Mouse (Mus musculus) midbrain, postnatal 0 days (tissue): ENCODE data around the gene Olfr2. TPM values are rescaled to one million over a fixed set of nuclear protein-coding genes. Genes with fewer than 3 reads are reported as not detected.
"Not testable (repeated sequence)": the region's sequence is repeated elsewhere in the genome, so short reads cannot be mapped to it uniquely, and the experiment has no call there.

Source experiments
- ATAC-seq: fragments of 200-750 bp; cut with Nextera tagmentation; 2 replicates; pipeline ENCODE4 v1.8.0; 2017; ENCODE audit warnings: moderate number of reproducible peaks, mild to moderate bottlenecking, moderate TSS enrichment, moderate library complexity; ENCODE audit not compliant: low FRiP score
- DNase-seq: peaks from one replicate; pipeline ENCODE4 v3.0.0-alpha.2; 2015; ENCODE audit warnings: low spot score
- H3K27ac ChIP-seq: fragments of 300-500 bp; sonication (generic); 2 replicates; pipeline ENCODE4 v1.5.1; 2014; ENCODE audit warnings: low read depth, mild to moderate bottlenecking, low read length, mixed read lengths
- H3K27me3 ChIP-seq: fragments of 300-500 bp; sonication (generic); 2 replicates; pipeline ENCODE4 v1.6.1; 2014; ENCODE audit warnings: low read length, control low read depth, mixed read lengths; ENCODE audit not compliant: insufficient read depth
- H3K36me3 ChIP-seq: fragments of 300-500 bp; sonication (generic); 2 replicates; pipeline ENCODE4 v1.6.1; 2014; ENCODE audit warnings: low read length, control low read depth, mixed read lengths; ENCODE audit not compliant: insufficient read depth
- H3K4me1 ChIP-seq: fragments of 300-500 bp; sonication (generic); 2 replicates; pipeline ENCODE4 v1.6.1; 2014; ENCODE audit warnings: mild to moderate bottlenecking, control low read depth, antibody characterized with exemption, low read length, mixed read lengths; ENCODE audit not compliant: insufficient read depth
- H3K4me2 ChIP-seq: fragments of 300-500 bp; sonication (generic); 2 replicates; pipeline ENCODE4 v1.6.1; 2014; ENCODE audit warnings: low read depth, mild to moderate bottlenecking, low read length, mixed read lengths; ENCODE audit not compliant: poor library complexity, severe bottlenecking
- H3K4me3 ChIP-seq: fragments of 300-500 bp; sonication (generic); 2 replicates; pipeline ENCODE4 v1.5.1; 2014; ENCODE audit warnings: low read depth, mild to moderate bottlenecking, low read length, moderate library complexity
- H3K9ac ChIP-seq: fragments of 300-500 bp; sonication (generic); replicated peaks from 2 replicates; pipeline ENCODE4 v1.6.1; 2014; ENCODE audit warnings: mild to moderate bottlenecking, low read length, moderate library complexity, mixed read lengths; ENCODE audit not compliant: poor library complexity, severe bottlenecking
- H3K9me3 ChIP-seq: fragments of 300-500 bp; sonication (generic); 2 replicates; pipeline ENCODE4 v1.6.1; 2016; ENCODE audit warnings: low read length, control low read depth
- CTCF ChIP-seq: IDR thresholded peaks from 2 replicates; pipeline ENCODE4 v1.5.1; 2016; ENCODE audit warnings: antibody characterized with exemption, mild to moderate bottlenecking
- WGBS: fragments of 180-500 bp; shearing (Covaris S2); extraction: QIAGEN DNeasy Blood & Tissue Kit; methylation state at CpG from one replicate; pipeline ENCODE4 v1.1.7; 2014; 5-methylcytosine and 5-hydroxymethylcytosine counted together
- polyA plus RNA-seq: library from polyadenylated mRNA; unstranded; fragments of >200 nt; fragmentation: Nextera tagmentation; extraction: Ambion mirVana; gene quantifications from 2 replicates; pipeline ENCODE4 v1.2.1, GENCODE M21; 2015
- total RNA-seq: library from RNA; depleted of rRNA; stranded (reverse); fragments of >200 nt; gene quantifications from 2 replicates; pipeline ENCODE4 v1.2.3, GENCODE M21; 2014

Olfr2 gene
- total and polyA plus RNA-seq, 2 experiments from 2014 or later, result not detected

- Histone ChIP-seq H3K9ac (no peak within 1 kb of the TSS), H3K4me3 (no peak within 1 kb of the TSS), H3K4me1 (no peaks in the 10 kb centered on the region), H3K36me3 (no peaks in the 10 kb centered on the region), H3K27me3 (no peaks in the 10 kb centered on the region), H3K4me2 (no peak within 1 kb of the TSS), H3K9me3 (no peaks in the 10 kb centered on the region), H3K27ac (no peak within 1 kb of the TSS)
- 94% methylated on average over 1 of the region's 1 CpGs for WGBS
- ATAC-seq, result no peak
- no peak for DNase-seq
- no peak for TF ChIP-seq CTCF
These were observed 25.0 kb upstream of the Olfr2 start, which contains the start of gene Olfr713 for GRCm38 (mm10) chr7:107030874-107031273. Gene Olfr713 (plus strand): TSS chr7:107031174.

- H3K27me3 ChIP-seq, result no peaks in the 10 kb centered on the region
- no peak overlapping the region for H3K27ac ChIP-seq
- no peak for ATAC-seq
- H3K4me1 ChIP-seq, result no peaks in the 10 kb centered on the region
- WGBS, result 63% methylated on average over 3 of the region's 3 CpGs
- no peak overlapping the region for H3K4me2 ChIP-seq
- TF ChIP-seq CTCF, result no peak
- no peak overlapping the region for H3K9ac ChIP-seq
- H3K36me3 ChIP-seq, result no peaks in the 10 kb centered on the region
- 0 out of 2 replicates have a peak, but pooled peaks cover 6% of the 10 kb centered on the region for H3K9me3 ChIP-seq
- no peak overlapping the region for H3K4me3 ChIP-seq
- DNase-seq, result no peak
These were observed 1.7 kb downstream of the Olfr2 start for GRCm38 (mm10) chr7:107004169-107004568.

GRCm38 (mm10) chr7:107000798-107001197, 5.1 kb downstream of the Olfr2 start:
- WGBS, result 87% methylated on average over 7 of the region's 7 CpGs
- Histone ChIP-seq H3K4me3 (no peak overlapping the region), H3K9ac (no peak overlapping the region), H3K4me2 (no peak overlapping the region), H3K36me3 (no peaks in the 10 kb centered on the region), H3K27ac (no peak overlapping the region), H3K4me1 (no peaks in the 10 kb centered on the region), H3K9me3 (0 out of 2 replicates have a peak, but pooled peaks cover 6% of the 10 kb centered on the region), H3K27me3 (no peaks in the 10 kb centered on the region)
- ATAC-seq (no peak), DNase-seq (no peak)
- TF ChIP-seq CTCF, result no peak

- no peak for ATAC-seq
- Histone ChIP-seq H3K27ac (no peak overlapping the region), H3K4me1 (no peaks in the 10 kb centered on the region), H3K36me3 (no peaks in the 10 kb centered on the region), H3K4me2 (no peak overlapping the region), H3K9ac (no peak overlapping the region), H3K4me3 (no peak overlapping the region), H3K9me3 (peaks cover 4% of the 10 kb centered on the region; the same call in 1 of the 2 replicates), H3K27me3 (no peaks in the 10 kb centered on the region)
- no peak for DNase-seq
- 86% methylated on average over 3 of the region's 3 CpGs for WGBS
- TF ChIP-seq CTCF, result no peak
These were observed 20.6 kb downstream of the Olfr2 start for GRCm38 (mm10) chr7:106985236-106985635.

- Histone ChIP-seq H3K9me3 (no peaks in the 10 kb centered on the region), H3K4me1 (no peaks in the 10 kb centered on the region), H3K27ac (no peak within 1 kb of the TSS), H3K27me3 (no peaks in the 10 kb centered on the region), H3K4me2 (no peak within 1 kb of the TSS), H3K36me3 (no peaks in the 10 kb centered on the region), H3K9ac (no peak within 1 kb of the TSS), H3K4me3 (no peak within 1 kb of the TSS)
- no peak for TF ChIP-seq CTCF
- 67% methylated on average over 1 of the region's 1 CpGs for WGBS
- DNase-seq (no peak), ATAC-seq (no peak)
These were observed 30.5 kb downstream of the Olfr2 start, which contains the start of gene Olfr711 for GRCm38 (mm10) chr7:106975353-106975752. Gene Olfr711 (minus strand): TSS chr7:106975453.

GRCm38 (mm10) chr7:106967503-106967902, 38.4 kb downstream of the Olfr2 start:
- DNase-seq, H3K9me3 ChIP-seq, H3K9ac ChIP-seq, H3K36me3 ChIP-seq, H3K4me3 ChIP-seq, H3K4me1 ChIP-seq, ATAC-seq, H3K27ac ChIP-seq, H3K4me2 ChIP-seq, H3K27me3 ChIP-seq: not testable (repeated sequence)
- TF ChIP-seq CTCF, result peak; percentile 21; the same call in 1 of the 2 replicates
